Mouse (Mus musculus): ENCODE results near the gene Srebf1. TPM values are rescaled to one million over a fixed set of nuclear protein-coding genes. Genes with fewer than 3 reads are reported as not detected.

The Srebf1 gene
- polyA plus RNA-seq, 1 experiment from 2014 or later, result 78.7 TPM

GRCm38 (mm10) chr11:60247753-60248550 lies 25.6 kb upstream of the Srebf1 start:
- no peak overlapping the region for H3K9ac ChIP-seq (ENCODE audit: low read depth, low read length)
- H3K4me3 ChIP-seq (ENCODE audit: low read depth, low read length), result no peak overlapping the region
- H3K4me1 ChIP-seq (replicated peaks; ENCODE audit: control insufficient read depth, insufficient read depth, low read length), result 0 out of 2 replicates have a peak, but pooled peaks cover 2% of the 10 kb centered on the region
- no peak overlapping the region for H3K27ac ChIP-seq (ENCODE audit: low read depth, low read length)
- H3K4me2 ChIP-seq, result no peak overlapping the region
- ATAC-seq (replicated peaks; ENCODE audit: low FRiP score) (no peak), DNase-seq (ENCODE audit: low spot score) (no peak)
- H3K36me3 ChIP-seq (ENCODE audit: control insufficient read depth, insufficient read depth, low read length), result peaks cover 2% of the 10 kb centered on the region; the same call in 1 of the 2 replicates
- H3K9me3 ChIP-seq (ENCODE audit: control insufficient read depth, low read length), result no peaks in the 10 kb centered on the region
- H3K27me3 ChIP-seq (replicated peaks; ENCODE audit: control insufficient read depth, insufficient read depth, low read length), result no peaks in the 10 kb centered on the region
- WGBS, result 71% methylated on average over 5 of the region's 5 CpGs

GRCm38 (mm10) chr11:60246077-60246476 lies 23.7 kb upstream of the Srebf1 start:
- no peak overlapping the region for H3K4me3 ChIP-seq (ENCODE audit: low read depth, low read length)
- no peak overlapping the region for H3K9ac ChIP-seq (ENCODE audit: low read depth, low read length)
- H3K27me3 ChIP-seq (replicated peaks; ENCODE audit: control insufficient read depth, insufficient read depth, low read length), result no peaks in the 10 kb centered on the region
- no peak overlapping the region for H3K27ac ChIP-seq (ENCODE audit: low read depth, low read length)
- DNase-seq (ENCODE audit: low spot score), result no peak
- no peak overlapping the region for H3K4me2 ChIP-seq
- ATAC-seq (replicated peaks; ENCODE audit: low FRiP score), result no peak
- 0 out of 2 replicates have a peak, but pooled peaks cover 2% of the 10 kb centered on the region for H3K4me1 ChIP-seq (replicated peaks; ENCODE audit: control insufficient read depth, insufficient read depth, low read length)
- no peaks in the 10 kb centered on the region for H3K9me3 ChIP-seq (ENCODE audit: control insufficient read depth, low read length)
- H3K36me3 ChIP-seq (ENCODE audit: control insufficient read depth, insufficient read depth, low read length), result peaks cover 2% of the 10 kb centered on the region; the same call in 1 of the 2 replicates

GRCm38 (mm10) chr11:60244503-60245143 lies 22.2 kb upstream of the Srebf1 start:
- ATAC-seq (replicated peaks; ENCODE audit: low FRiP score) (no peak), DNase-seq (ENCODE audit: low spot score) (no peak)
- no peak overlapping the region for H3K27ac ChIP-seq (ENCODE audit: low read depth, low read length)
- peaks cover 2% of the 10 kb centered on the region; the same call in 1 of the 2 replicates for H3K36me3 ChIP-seq (ENCODE audit: control insufficient read depth, insufficient read depth, low read length)
- no peak overlapping the region for H3K9ac ChIP-seq (ENCODE audit: low read depth, low read length)
- H3K4me1 ChIP-seq (replicated peaks; ENCODE audit: control insufficient read depth, insufficient read depth, low read length), result 0 out of 2 replicates have a peak, but pooled peaks cover 2% of the 10 kb centered on the region
- H3K27me3 ChIP-seq (replicated peaks; ENCODE audit: control insufficient read depth, insufficient read depth, low read length), result no peaks in the 10 kb centered on the region
- WGBS, result 71% methylated on average over 11 of the region's 11 CpGs
- H3K9me3 ChIP-seq (ENCODE audit: control insufficient read depth, low read length), result no peaks in the 10 kb centered on the region
- no peak overlapping the region for H3K4me3 ChIP-seq (ENCODE audit: low read depth, low read length)
- H3K4me2 ChIP-seq, result no peak overlapping the region

- 81% methylated on average over 4 of the region's 4 CpGs for WGBS
- no peaks in the 10 kb centered on the region for H3K27me3 ChIP-seq (replicated peaks; ENCODE audit: control insufficient read depth, insufficient read depth, low read length)
- H3K9ac ChIP-seq (ENCODE audit: low read depth, low read length), result no peak overlapping the region
- no peak for DNase-seq (ENCODE audit: low spot score)
- H3K27ac ChIP-seq (ENCODE audit: low read depth, low read length), result 0 out of 2 replicates have a peak overlapping the region, but pooled peaks have one; percentile 2
- no peak overlapping the region for H3K4me2 ChIP-seq
- no peaks in the 10 kb centered on the region for H3K4me1 ChIP-seq (replicated peaks; ENCODE audit: control insufficient read depth, insufficient read depth, low read length)
- peaks cover 2% of the 10 kb centered on the region; the same call in 1 of the 2 replicates for H3K36me3 ChIP-seq (ENCODE audit: control insufficient read depth, insufficient read depth, low read length)
- ATAC-seq (replicated peaks; ENCODE audit: low FRiP score), result no peak
- H3K9me3 ChIP-seq (ENCODE audit: control insufficient read depth, low read length), result no peaks in the 10 kb centered on the region
- H3K4me3 ChIP-seq (ENCODE audit: low read depth, low read length), result no peak overlapping the region
Observed at GRCm38 (mm10) chr11:60240509-60240908, 18.1 kb upstream of the Srebf1 start.

GRCm38 (mm10) chr11:60235351-60235750 lies 13.0 kb upstream of the Srebf1 start:
- DNase-seq (ENCODE audit: low spot score) (no peak), ATAC-seq (replicated peaks; ENCODE audit: low FRiP score) (no peak)
- H3K9me3 ChIP-seq (ENCODE audit: control insufficient read depth, low read length), result no peaks in the 10 kb centered on the region
- H3K4me2 ChIP-seq, result no peak overlapping the region
- no peak overlapping the region for H3K27ac ChIP-seq (ENCODE audit: low read depth, low read length)
- no peaks in the 10 kb centered on the region; the same call in 1 of the 2 replicates for H3K36me3 ChIP-seq (ENCODE audit: control insufficient read depth, insufficient read depth, low read length)
- H3K27me3 ChIP-seq (replicated peaks; ENCODE audit: control insufficient read depth, insufficient read depth, low read length), result no peaks in the 10 kb centered on the region
- H3K9ac ChIP-seq (ENCODE audit: low read depth, low read length), result no peak overlapping the region
- 73% methylated on average over 5 of the region's 5 CpGs for WGBS
- peaks cover 13% of the 10 kb centered on the region for H3K4me1 ChIP-seq (replicated peaks; ENCODE audit: control insufficient read depth, insufficient read depth, low read length)
- no peak overlapping the region for H3K4me3 ChIP-seq (ENCODE audit: low read depth, low read length)

- Histone ChIP-seq H3K9me3 (ENCODE audit: control insufficient read depth, low read length) (no peaks in the 10 kb centered on the region), H3K36me3 (ENCODE audit: control insufficient read depth, insufficient read depth, low read length) (no peaks in the 10 kb centered on the region), H3K4me2 (no peak overlapping the region), H3K9ac (ENCODE audit: low read depth, low read length) (no peak overlapping the region), H3K4me1 (replicated peaks; ENCODE audit: control insufficient read depth, insufficient read depth, low read length) (peaks cover 13% of the 10 kb centered on the region), H3K27ac (ENCODE audit: low read depth, low read length) (no peak overlapping the region), H3K4me3 (ENCODE audit: low read depth, low read length) (no peak overlapping the region), H3K27me3 (replicated peaks; ENCODE audit: control insufficient read depth, insufficient read depth, low read length) (no peaks in the 10 kb centered on the region)
- WGBS, result 81% methylated on average over 8 of the region's 8 CpGs
- no peak for DNase-seq (ENCODE audit: low spot score)
- ATAC-seq (replicated peaks; ENCODE audit: low FRiP score), result no peak
Observed at GRCm38 (mm10) chr11:60233235-60233634, 10.9 kb upstream of the Srebf1 start.

- no peaks in the 10 kb centered on the region for H3K9me3 ChIP-seq (ENCODE audit: control insufficient read depth, low read length)
- H3K4me2 ChIP-seq, result no peak overlapping the region
- WGBS, result 79% methylated on average over 14 of the region's 14 CpGs
- DNase-seq (ENCODE audit: low spot score) (no peak), ATAC-seq (replicated peaks; ENCODE audit: low FRiP score) (no peak)
- H3K4me3 ChIP-seq (ENCODE audit: low read depth, low read length), result no peak overlapping the region
- peaks cover 16% of the 10 kb centered on the region for H3K4me1 ChIP-seq (replicated peaks; ENCODE audit: control insufficient read depth, insufficient read depth, low read length)
- H3K27ac ChIP-seq (ENCODE audit: low read depth, low read length), result no peak overlapping the region
- no peaks in the 10 kb centered on the region for H3K36me3 ChIP-seq (ENCODE audit: control insufficient read depth, insufficient read depth, low read length)
- 0 out of 2 replicates have a peak overlapping the region, but pooled peaks have one; percentile 18 for H3K9ac ChIP-seq (ENCODE audit: low read depth, low read length)
- no peaks in the 10 kb centered on the region for H3K27me3 ChIP-seq (replicated peaks; ENCODE audit: control insufficient read depth, insufficient read depth, low read length)
Observed at GRCm38 (mm10) chr11:60232441-60233058, 10.2 kb upstream of the Srebf1 start.

GRCm38 (mm10) chr11:60231951-60232350 lies 9.6 kb upstream of the Srebf1 start:
- no peak overlapping the region; the same call in 1 of the 2 replicates for H3K9ac ChIP-seq (ENCODE audit: low read depth, low read length)
- H3K36me3 ChIP-seq (ENCODE audit: control insufficient read depth, insufficient read depth, low read length), result no peaks in the 10 kb centered on the region
- H3K27ac ChIP-seq (ENCODE audit: low read depth, low read length), result no peak overlapping the region
- H3K9me3 ChIP-seq (ENCODE audit: control insufficient read depth, low read length), result no peaks in the 10 kb centered on the region
- DNase-seq (ENCODE audit: low spot score) (no peak), ATAC-seq (replicated peaks; ENCODE audit: low FRiP score) (no peak)
- H3K4me1 ChIP-seq (replicated peaks; ENCODE audit: control insufficient read depth, insufficient read depth, low read length), result peaks cover 16% of the 10 kb centered on the region
- no peak overlapping the region for H3K4me3 ChIP-seq (ENCODE audit: low read depth, low read length)
- H3K27me3 ChIP-seq (replicated peaks; ENCODE audit: control insufficient read depth, insufficient read depth, low read length), result no peaks in the 10 kb centered on the region
- H3K4me2 ChIP-seq, result no peak overlapping the region
- 58% methylated on average over 4 of the region's 4 CpGs for WGBS

All from liver, embryonic 11.5 days (tissue).